Mouse (Mus musculus): Measurements from ENCODE around the gene Tsacc. TPM values are rescaled to one million over a fixed set of nuclear protein-coding genes. Genes with fewer than 3 reads are reported as not detected.

Gene Tsacc
- polyA plus RNA-seq, 1 experiment from 2014 or later = 10.8 TPM

GRCm38 (mm10) chr3:88237556-88238194, 59.1 kb downstream of the Tsacc start:
- Histone ChIP-seq H3K27ac (ENCODE audit: low read length) (no peak overlapping the region), H3K9me3 (ENCODE audit: low read length) (no peaks in the 10 kb centered on the region), H3K36me3 (ENCODE audit: insufficient read depth, low read length) (no peaks in the 10 kb centered on the region), H3K27me3 (replicated peaks; ENCODE audit: insufficient read depth, low read length) (peaks cover 40% of the 10 kb centered on the region), H3K4me1 (ENCODE audit: insufficient read depth, low read depth, low read length) (0 out of 2 replicates have a peak, but pooled peaks cover 2% of the 10 kb centered on the region), H3K9ac (replicated peaks; ENCODE audit: low read depth) (no peak overlapping the region), H3K4me2 (replicated peaks; ENCODE audit: low read depth, low read length) (no peak overlapping the region), H3K4me3 (ENCODE audit: low read depth, low read length) (no peak overlapping the region)
- DNase-seq (ENCODE audit: low spot score) (peak; percentile 21), ATAC-seq (peak; percentile 57)
- WGBS = 8% methylated on average over 10 of the region's 10 CpGs
- TF ChIP-seq EP300 (IDR thresholded peaks at IDR 0.05) (no peak), CTCF (IDR thresholded peaks at IDR 0.05) (peak; percentile 67)

DNA sequence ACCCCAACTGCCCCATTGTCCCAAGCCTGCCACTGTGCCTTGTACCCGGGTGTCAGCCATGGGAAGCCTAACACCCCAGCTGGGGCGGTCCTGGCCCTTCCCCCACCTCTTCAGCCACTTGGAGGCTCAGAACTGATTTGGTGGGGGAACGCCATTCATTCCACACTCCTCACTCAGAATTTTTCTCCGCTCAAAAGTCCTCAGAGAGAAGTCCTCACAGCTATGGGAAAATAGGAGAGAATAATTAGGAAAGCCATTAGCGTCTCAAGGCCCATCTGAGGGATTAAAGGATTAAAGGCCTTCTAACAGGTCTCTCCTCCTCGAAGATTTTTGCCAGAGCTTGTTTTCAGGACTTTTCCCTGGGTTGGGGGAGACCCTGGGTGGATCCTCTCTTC, 59.6 kb downstream of the Tsacc start:
- ATAC-seq = no peak
- no peak for DNase-seq (ENCODE audit: low spot score)
- H3K9me3 ChIP-seq (ENCODE audit: low read length) = no peaks in the 10 kb centered on the region
- no peak overlapping the region for H3K27ac ChIP-seq (ENCODE audit: low read length)
- H3K4me2 ChIP-seq (replicated peaks; ENCODE audit: low read depth, low read length) = no peak overlapping the region
- 0 out of 2 replicates have a peak, but pooled peaks cover 2% of the 10 kb centered on the region for H3K4me1 ChIP-seq (ENCODE audit: insufficient read depth, low read depth, low read length)
- peaks cover 35% of the 10 kb centered on the region for H3K27me3 ChIP-seq (replicated peaks; ENCODE audit: insufficient read depth, low read length)
- no peaks in the 10 kb centered on the region for H3K36me3 ChIP-seq (ENCODE audit: insufficient read depth, low read length)
- no peak overlapping the region for H3K9ac ChIP-seq (replicated peaks; ENCODE audit: low read depth)
- 28% methylated on average over 6 of the region's 6 CpGs for WGBS
- TF ChIP-seq EP300 (IDR thresholded peaks at IDR 0.05) = no peak
- no peak for TF ChIP-seq CTCF (IDR thresholded peaks at IDR 0.05)
- H3K4me3 ChIP-seq (ENCODE audit: low read depth, low read length) = no peak overlapping the region

- Histone ChIP-seq H3K27me3 (replicated peaks; ENCODE audit: insufficient read depth, low read length) (peaks cover 21% of the 10 kb centered on the region), H3K4me3 (ENCODE audit: low read depth, low read length) (no peak overlapping the region), H3K36me3 (ENCODE audit: insufficient read depth, low read length) (no peaks in the 10 kb centered on the region), H3K9ac (replicated peaks; ENCODE audit: low read depth) (no peak overlapping the region), H3K4me1 (ENCODE audit: insufficient read depth, low read depth, low read length) (no peaks in the 10 kb centered on the region), H3K9me3 (ENCODE audit: low read length) (no peaks in the 10 kb centered on the region), H3K4me2 (replicated peaks; ENCODE audit: low read depth, low read length) (no peak overlapping the region), H3K27ac (ENCODE audit: low read length) (no peak overlapping the region)
- no peak for ATAC-seq
- TF ChIP-seq CTCF (IDR thresholded peaks at IDR 0.05) (no peak), EP300 (IDR thresholded peaks at IDR 0.05) (no peak)
- DNase-seq (ENCODE audit: low spot score) = no peak
- 63% methylated on average over 2 of the region's 2 CpGs for WGBS
These were observed 61.2 kb downstream of the Tsacc start for GRCm38 (mm10) chr3:88235616-88236015.

DNA sequence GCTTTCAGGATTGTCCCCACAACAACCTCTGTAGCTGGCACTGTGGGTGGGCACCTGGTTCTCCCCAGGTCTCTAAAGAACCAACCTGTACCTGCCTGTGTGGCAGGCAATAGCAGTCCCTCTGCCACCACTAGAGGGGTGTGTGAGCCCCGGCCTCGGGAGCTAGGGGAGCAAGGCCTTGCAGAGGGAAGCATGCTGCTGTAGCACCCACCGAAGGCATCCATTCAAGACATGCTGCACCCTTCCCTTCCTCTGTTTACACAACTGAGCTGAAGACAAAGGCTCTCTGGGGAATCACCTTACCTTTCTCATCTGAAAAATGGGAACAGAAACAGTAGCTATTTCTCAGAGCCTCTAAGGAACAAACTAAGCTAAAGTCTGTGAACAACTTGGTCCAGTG, 61.6 kb downstream of the Tsacc start:
- peaks cover 17% of the 10 kb centered on the region for H3K27me3 ChIP-seq (replicated peaks; ENCODE audit: insufficient read depth, low read length)
- WGBS = 8% methylated on average over 3 of the region's 3 CpGs
- H3K4me2 ChIP-seq (replicated peaks; ENCODE audit: low read depth, low read length) = no peak overlapping the region
- H3K27ac ChIP-seq (ENCODE audit: low read length) = no peak overlapping the region
- H3K36me3 ChIP-seq (ENCODE audit: insufficient read depth, low read length) = no peaks in the 10 kb centered on the region
- no peak overlapping the region for H3K4me3 ChIP-seq (ENCODE audit: low read depth, low read length)
- ATAC-seq (no peak), DNase-seq (ENCODE audit: low spot score) (no peak)
- TF ChIP-seq EP300 (IDR thresholded peaks at IDR 0.05) (no peak), CTCF (IDR thresholded peaks at IDR 0.05) (peak; percentile 58)
- no peaks in the 10 kb centered on the region for H3K9me3 ChIP-seq (ENCODE audit: low read length)
- H3K9ac ChIP-seq (replicated peaks; ENCODE audit: low read depth) = no peak overlapping the region
- H3K4me1 ChIP-seq (ENCODE audit: insufficient read depth, low read depth, low read length) = no peaks in the 10 kb centered on the region

GRCm38 (mm10) chr3:88234041-88234440, 62.8 kb downstream of the Tsacc start:
- H3K9ac ChIP-seq (replicated peaks; ENCODE audit: low read depth) = no peak overlapping the region
- no peak overlapping the region for H3K4me3 ChIP-seq (ENCODE audit: low read depth, low read length)

GRCm38 (mm10) chr3:88232851-88233649, 63.7 kb downstream of the Tsacc start:
- 36% methylated on average over 7 of the region's 7 CpGs for WGBS
- Histone ChIP-seq H3K9ac (replicated peaks; ENCODE audit: low read depth) (no peak overlapping the region), H3K27ac (ENCODE audit: low read length) (no peak overlapping the region), H3K9me3 (ENCODE audit: low read length) (no peaks in the 10 kb centered on the region), H3K27me3 (replicated peaks; ENCODE audit: insufficient read depth, low read length) (no peaks in the 10 kb centered on the region; the same call in 1 of the 2 replicates), H3K4me3 (ENCODE audit: low read depth, low read length) (no peak overlapping the region), H3K4me1 (ENCODE audit: insufficient read depth, low read depth, low read length) (no peaks in the 10 kb centered on the region), H3K36me3 (ENCODE audit: insufficient read depth, low read length) (no peaks in the 10 kb centered on the region), H3K4me2 (replicated peaks; ENCODE audit: low read depth, low read length) (no peak overlapping the region)
- no peak for ATAC-seq
- TF ChIP-seq EP300 (IDR thresholded peaks at IDR 0.05) = no peak
- no peak for TF ChIP-seq CTCF (IDR thresholded peaks at IDR 0.05)
- no peak for DNase-seq (ENCODE audit: low spot score)

More at GRCm38 (mm10) chr3:88234041-88234440, 62.8 kb downstream of the Tsacc start:
- H3K4me1 ChIP-seq (ENCODE audit: insufficient read depth, low read depth, low read length) = no peaks in the 10 kb centered on the region
- TF ChIP-seq CTCF (IDR thresholded peaks at IDR 0.05) (no peak), EP300 (IDR thresholded peaks at IDR 0.05) (no peak)
- no peaks in the 10 kb centered on the region for H3K9me3 ChIP-seq (ENCODE audit: low read length)
- H3K27ac ChIP-seq (ENCODE audit: low read length) = no peak overlapping the region
- H3K36me3 ChIP-seq (ENCODE audit: insufficient read depth, low read length) = no peaks in the 10 kb centered on the region
- ATAC-seq = peak; percentile 52
- DNase-seq (ENCODE audit: low spot score) = peak; percentile 31
- WGBS = 27% methylated on average over 8 of the region's 8 CpGs
- H3K4me2 ChIP-seq (replicated peaks; ENCODE audit: low read depth, low read length) = no peak overlapping the region
- H3K27me3 ChIP-seq (replicated peaks; ENCODE audit: insufficient read depth, low read length) = peaks cover 6% of the 10 kb centered on the region

Other genes with a start within 250 kb of the Tsacc start
- 180 and 186 TPM in 2 replicates for gene Naxe, start 238.5 kb downstream of the Tsacc start, polyA plus RNA-seq (2015; fragmentation: Nextera tagmentation; extraction: Ambion mirVana)
- not detected in 2 replicates for gene Ttc24, start 218.7 kb downstream of the Tsacc start, polyA plus RNA-seq (2015; fragmentation: Nextera tagmentation; extraction: Ambion mirVana)
- 0.92 and 1.6 TPM in 2 replicates for gene Iqgap3, start 215.0 kb downstream of the Tsacc start, polyA plus RNA-seq (2015; fragmentation: Nextera tagmentation; extraction: Ambion mirVana)
- 14.4 and 15.4 TPM in 2 replicates for gene Mef2d, start 154.6 kb downstream of the Tsacc start, polyA plus RNA-seq (2015; fragmentation: Nextera tagmentation; extraction: Ambion mirVana)
- gene Rhbg, start 42.3 kb downstream of the Tsacc start, polyA plus RNA-seq (2015; fragmentation: Nextera tagmentation; extraction: Ambion mirVana) = 3.9 and 4.9 TPM in 2 replicates
- 1.8 and 2.0 TPM in 2 replicates for gene Gm38392, start 9.8 kb downstream of the Tsacc start, polyA plus RNA-seq (2015; fragmentation: Nextera tagmentation; extraction: Ambion mirVana)
- 173 and 177 TPM in 2 replicates for gene Cct3, start 117 bp upstream of the Tsacc start, polyA plus RNA-seq (2015; fragmentation: Nextera tagmentation; extraction: Ambion mirVana)
- gene Glmp, start 28.0 kb upstream of the Tsacc start, polyA plus RNA-seq (2015; fragmentation: Nextera tagmentation; extraction: Ambion mirVana) = 273 and 278 TPM in 2 replicates
- 9.0 and 9.6 TPM in 2 replicates for gene Tmem79, start 39.1 kb upstream of the Tsacc start, polyA plus RNA-seq (2015; fragmentation: Nextera tagmentation; extraction: Ambion mirVana)
- gene Smg5, start 39.3 kb upstream of the Tsacc start, polyA plus RNA-seq (2015; fragmentation: Nextera tagmentation; extraction: Ambion mirVana) = 19.7 and 19.8 TPM in 2 replicates
- 4.3 and 5.3 TPM in 2 replicates for gene Paqr6, start 67.6 kb upstream of the Tsacc start, polyA plus RNA-seq (2015; fragmentation: Nextera tagmentation; extraction: Ambion mirVana)
- 0.14 and 0.39 TPM in 2 replicates for gene Bglap3, start 75.7 kb upstream of the Tsacc start, polyA plus RNA-seq (2015; fragmentation: Nextera tagmentation; extraction: Ambion mirVana)
- gene Bglap2, start 81.7 kb upstream of the Tsacc start, polyA plus RNA-seq (2015; fragmentation: Nextera tagmentation; extraction: Ambion mirVana) = not detected in 2 replicates
- not detected in 2 replicates for gene Bglap, start 87.5 kb upstream of the Tsacc start, polyA plus RNA-seq (2015; fragmentation: Nextera tagmentation; extraction: Ambion mirVana)
- 27.9 and 30.6 TPM in 2 replicates for gene Pmf1, start 113.3 kb upstream of the Tsacc start, polyA plus RNA-seq (2015; fragmentation: Nextera tagmentation; extraction: Ambion mirVana)
- 9.3 and 11.3 TPM in 2 replicates for gene Slc25a44, start 128.1 kb upstream of the Tsacc start, polyA plus RNA-seq (2015; fragmentation: Nextera tagmentation; extraction: Ambion mirVana)
- gene Sema4a, start 164.2 kb upstream of the Tsacc start, polyA plus RNA-seq (2015; fragmentation: Nextera tagmentation; extraction: Ambion mirVana) = 9.0 and 9.2 TPM in 2 replicates
- 185 and 216 TPM in 2 replicates for gene Lmna, start 213.0 kb upstream of the Tsacc start, polyA plus RNA-seq (2015; fragmentation: Nextera tagmentation; extraction: Ambion mirVana)
- 2.6 and 3.4 TPM in 2 replicates for gene Mex3a, start 235.4 kb upstream of the Tsacc start, polyA plus RNA-seq (2015; fragmentation: Nextera tagmentation; extraction: Ambion mirVana)